12 mouse cellular contexts compared by ENCODE assay signal in genomic region chr4:27856086-27856485, GRCm38 (mm10).
"Had no signal": no experiment of that assay in that cellular context is flagged by ENCODE, and none has a peak within 500 bp of the region (broad histone marks: within the 10 kb centered on the region; RNA-seq: fewer than 3 reads in every experiment).

No protein-coding gene starts in this region.

- H3K36me3 ChIP-seq: liver, embryonic 13.5 days had no signal

- H3K4me2 ChIP-seq: liver, embryonic 13.5 days; midbrain, embryonic 11.5 days had no signal

- H3K4me1 ChIP-seq: liver, embryonic 13.5 days had no signal

- DNase-seq: kidney, postnatal 14 days; kidney, postnatal 4 days; liver, embryonic 13.5 days; lung, adult 2 months; lung, postnatal 14 days; lung, postnatal 4 days; midbrain, embryonic 14.5 days; thymus, adult 2 months; thymus, postnatal 14 days; thymus, postnatal 4 days had no signal

- H3K9ac ChIP-seq: liver, embryonic 13.5 days had no signal

- H3K9me3 ChIP-seq: liver, embryonic 13.5 days had no signal

- H3K27ac ChIP-seq: liver, embryonic 13.5 days; stomach, postnatal 0 days had no signal

- H3K4me3 ChIP-seq: liver, embryonic 13.5 days had no signal

- H3K27me3 ChIP-seq: liver, embryonic 13.5 days had no signal
